Mouse (Mus musculus) layer of hippocampus, adult 18-20 months (tissue): Measurements from ENCODE around the gene Cdipt. TPM values are rescaled to one million over a fixed set of nuclear protein-coding genes. Genes with fewer than 3 reads are reported as not detected.
A peak's percentile ranks its signal among the peaks of the same experiment; 100 is the strongest.

Experiments
- DNase-seq, 2 experiments: peaks; one replicate each; pipeline ENCODE4 v3.0.0; 2022; ENCODE audit warnings: low spot score in 2 of 2
- total RNA-seq, 2 experiments: library from RNA; stranded (reverse); gene quantifications; 2 replicates each; pipeline ENCODE4 v1.2.3; 2021

Gene Cdipt
- total RNA-seq, 2 experiments from 2014 or later: 164 to 166 TPM

- no peak for DNase-seq
Measured at GRCm38 (mm10) chr7:127012374-127012773, 36.7 kb downstream of the Cdipt start.

DNA sequence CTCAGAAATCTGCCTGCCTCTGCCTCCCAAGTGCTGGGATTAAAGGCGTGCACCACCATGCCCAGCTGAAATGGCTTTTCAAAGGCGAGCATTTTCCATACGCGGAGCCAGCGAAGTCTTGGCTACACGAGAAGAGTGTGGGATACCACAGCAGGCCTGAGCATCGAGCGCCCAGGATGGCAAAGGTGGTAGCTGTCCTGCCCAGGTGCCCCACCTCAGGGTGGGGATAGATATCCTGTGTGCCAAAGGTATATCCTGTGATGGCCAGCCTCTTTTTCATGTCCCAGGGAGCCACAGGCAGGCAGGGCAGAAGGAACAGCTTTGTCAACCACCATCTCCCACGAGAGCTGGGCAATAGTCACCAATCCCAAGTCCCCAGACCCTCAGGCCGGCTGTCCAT is 37.1 kb downstream of the Cdipt start:
- no peak for DNase-seq

GRCm38 (mm10) chr7:127013385-127013784 is 37.7 kb downstream of the Cdipt start:
- no peak for DNase-seq

- DNase-seq: peak in 1 of 2 experiments; percentile 35
Measured at GRCm38 (mm10) chr7:127014320-127014719, 38.6 kb downstream of the Cdipt start, which contains the start of gene Mvp. TSS of gene Mvp (minus strand) at chr7:127014621.

DNA sequence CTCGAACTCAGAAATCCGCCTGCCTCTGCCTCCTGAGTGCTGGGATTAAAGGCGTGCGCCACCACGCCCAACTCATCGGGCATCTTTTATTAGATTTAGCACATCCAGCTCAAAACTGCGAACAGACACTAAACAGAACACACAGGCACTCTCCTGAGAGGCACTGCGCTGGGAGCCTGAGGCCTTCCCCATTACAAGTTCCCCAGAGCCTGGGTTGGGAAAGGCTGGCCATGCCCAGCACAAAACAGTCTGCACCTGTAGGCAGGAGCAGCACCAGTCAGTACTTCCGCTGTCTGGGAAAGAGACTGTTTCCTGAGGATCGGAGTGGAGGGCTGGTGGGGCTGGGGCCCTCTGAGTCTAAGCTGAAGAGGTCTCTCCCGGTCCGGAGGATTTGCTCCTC is 39.3 kb downstream of the Cdipt start:
- DNase-seq: no peak

DNA sequence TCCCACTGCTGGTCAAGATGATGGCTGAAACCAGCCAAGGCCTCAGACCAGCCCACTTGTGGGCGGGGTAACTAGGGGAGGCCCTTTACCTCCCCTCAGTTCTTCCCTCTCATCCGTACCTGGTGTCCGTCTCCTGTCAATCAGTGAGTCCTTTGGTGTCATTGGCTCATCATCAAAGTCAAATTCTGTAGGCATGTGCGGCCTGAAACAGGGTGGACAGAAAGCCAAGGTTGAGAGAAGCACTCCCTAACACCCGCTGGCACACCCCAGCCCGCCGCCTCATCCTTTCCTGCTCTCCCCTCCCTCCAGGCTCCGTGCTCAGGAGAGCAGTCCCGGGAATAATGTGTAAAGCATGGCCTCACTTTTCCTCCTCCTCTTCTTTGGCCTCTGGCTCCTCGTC is 40.4 kb downstream of the Cdipt start:
- peak in 1 of 2 experiments; percentile 15 for DNase-seq

GRCm38 (mm10) chr7:127016481-127016485 is 40.6 kb downstream of the Cdipt start, which contains the start of gene Pagr1b:
TSS of gene Pagr1b (minus strand) at chr7:127016484.
- no peak for DNase-seq

- DNase-seq: no peak
Measured at GRCm38 (mm10) chr7:127016486-127016938, 40.8 kb downstream of the Cdipt start.

GRCm38 (mm10) chr7:127016971-127017949 is 41.5 kb downstream of the Cdipt start, which contains the start of gene Pagr1a:
TSS of gene Pagr1a (minus strand) at chr7:127017352.
- peak; percentile 96 to 99 for DNase-seq

DNA sequence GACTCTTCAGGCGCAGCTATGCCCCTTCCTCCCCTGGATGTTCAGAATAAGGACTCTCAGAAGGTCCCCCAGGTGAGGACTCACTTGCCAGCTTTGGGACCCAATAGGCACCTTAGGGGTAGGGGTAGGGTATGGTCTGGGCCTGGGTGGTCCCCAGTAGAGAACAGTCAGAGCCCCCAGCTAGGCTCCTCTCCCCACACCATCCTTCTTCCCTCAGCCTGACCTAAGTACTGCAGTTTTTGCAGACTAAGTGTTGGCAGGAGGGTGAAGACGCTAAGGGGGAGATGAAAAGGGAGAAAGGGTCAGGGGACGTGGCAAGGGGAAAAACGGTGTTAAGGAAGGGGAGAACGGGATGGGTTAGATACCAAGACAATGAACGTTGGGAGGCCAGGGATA is 42.2 kb downstream of the Cdipt start:
- peak in 1 of 2 experiments; percentile 13 for DNase-seq

DNA sequence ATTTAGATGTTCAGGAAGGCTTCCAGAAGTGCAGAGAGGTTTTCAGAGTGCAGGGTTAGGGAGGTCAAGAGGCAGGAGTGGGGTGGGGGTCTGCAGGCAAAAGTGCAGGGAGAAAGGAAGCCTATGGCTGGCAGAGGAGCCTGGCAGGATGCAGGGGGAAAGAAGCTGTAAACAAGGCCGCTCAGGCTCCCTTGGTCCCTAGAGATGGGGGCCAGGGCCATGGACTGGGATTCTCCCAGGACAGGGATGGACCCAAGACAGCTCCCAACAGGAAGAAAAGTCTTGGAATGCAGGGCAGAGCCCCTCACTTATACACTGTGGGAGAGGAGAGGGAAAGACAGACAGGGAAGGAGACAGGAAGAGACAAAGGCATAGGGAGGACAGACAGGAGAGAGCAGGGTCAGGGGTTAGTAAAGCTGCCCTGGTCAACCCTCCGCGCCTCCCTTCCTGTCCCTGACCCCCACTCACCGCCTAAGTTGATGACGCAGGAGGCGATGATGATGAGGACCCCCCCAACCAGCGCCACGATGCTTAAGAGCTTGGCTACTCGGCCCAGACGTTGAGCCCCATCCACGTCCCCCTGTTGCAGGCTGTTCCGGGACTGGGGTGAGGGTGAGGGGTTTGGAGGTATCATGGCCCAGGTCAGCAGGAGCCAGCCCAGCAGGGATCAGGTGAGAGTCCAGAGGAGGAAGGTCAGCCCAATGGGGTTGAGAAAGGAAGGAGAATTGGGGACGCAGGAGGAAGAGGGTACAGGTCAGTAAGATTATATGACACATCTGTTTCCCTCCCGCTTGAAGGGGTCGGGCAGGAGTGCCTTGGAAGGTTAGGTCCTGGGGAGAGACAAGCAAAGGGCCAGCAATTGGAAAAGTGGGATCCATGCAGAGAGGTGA is 42.9 kb downstream of the Cdipt start:
- no peak for DNase-seq

DNA sequence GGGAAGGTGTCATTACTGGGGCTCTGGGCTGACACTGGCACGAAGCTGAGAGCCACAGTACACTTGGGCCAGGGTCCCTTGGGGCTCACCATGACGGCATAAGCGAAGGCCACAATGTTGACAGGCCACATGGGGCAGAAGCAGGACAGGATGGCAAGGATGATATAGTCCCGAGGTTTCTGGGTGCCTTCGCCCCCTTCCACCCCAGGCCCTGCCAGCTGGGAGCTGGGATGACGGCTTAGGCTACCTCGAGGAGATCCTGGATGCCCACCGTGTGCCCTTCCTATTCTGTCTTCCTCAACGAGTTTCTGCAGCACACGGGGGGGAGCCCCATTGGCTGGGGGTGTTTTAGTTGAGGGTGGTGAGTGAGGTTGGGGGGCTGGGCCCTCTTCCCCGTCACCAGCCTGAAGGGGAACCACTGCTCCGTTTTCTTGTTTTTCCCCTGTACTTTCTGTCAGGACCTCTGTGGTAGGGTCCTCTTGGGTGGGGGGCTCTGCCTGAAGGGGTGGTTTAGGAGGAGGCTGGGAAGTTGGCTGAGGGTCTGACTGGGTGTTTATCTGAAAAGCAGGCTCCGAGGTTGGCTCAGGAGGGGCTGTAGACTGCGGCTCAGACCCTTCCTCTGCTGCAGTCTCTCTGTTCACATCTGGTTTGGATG is 43.7 kb downstream of the Cdipt start:
- peak in 1 of 2 experiments; percentile 15 for DNase-seq

DNA sequence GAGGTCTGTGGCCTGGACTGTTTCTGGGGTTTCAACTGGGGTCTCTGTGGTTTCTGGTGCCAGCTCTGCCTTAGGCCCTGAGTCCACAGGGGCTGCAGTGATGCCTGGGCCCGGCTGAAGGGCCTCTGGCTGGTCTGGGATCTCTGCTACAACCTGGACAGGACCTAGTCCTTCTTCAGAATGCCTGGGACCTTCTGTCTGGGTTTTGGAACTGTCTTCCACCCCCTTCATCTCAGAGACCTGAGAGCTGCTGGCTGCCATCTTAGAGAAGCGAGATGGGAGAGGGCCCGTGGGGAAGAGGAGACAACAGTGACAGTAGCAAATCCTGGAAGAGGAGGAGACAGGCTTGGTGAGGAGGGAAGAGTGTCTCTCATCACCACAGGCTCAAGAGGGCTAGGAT is 44.3 kb downstream of the Cdipt start:
- peak in 1 of 2 experiments; percentile 22 for DNase-seq

DNA sequence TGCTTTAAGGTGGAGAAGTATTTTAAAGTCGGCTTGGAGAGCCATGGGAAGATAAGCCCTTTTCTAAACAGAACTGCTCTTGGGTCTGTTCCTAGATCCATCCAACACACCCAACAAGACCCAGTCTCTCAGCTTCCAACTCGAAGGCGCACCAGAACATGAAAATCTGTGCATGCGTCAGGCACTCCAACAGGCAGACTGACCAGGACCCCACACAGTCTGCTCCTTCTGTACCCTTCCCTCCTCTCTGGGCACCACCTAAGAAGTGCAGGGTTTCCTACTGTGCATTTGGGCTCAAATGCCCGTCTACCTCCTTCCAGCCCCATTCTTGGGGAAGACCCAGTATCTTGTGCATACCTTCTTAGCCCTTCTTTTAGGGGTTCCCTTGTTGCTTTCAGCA is 44.8 kb downstream of the Cdipt start:
- DNase-seq: peak in 1 of 2 experiments; percentile 37

DNA sequence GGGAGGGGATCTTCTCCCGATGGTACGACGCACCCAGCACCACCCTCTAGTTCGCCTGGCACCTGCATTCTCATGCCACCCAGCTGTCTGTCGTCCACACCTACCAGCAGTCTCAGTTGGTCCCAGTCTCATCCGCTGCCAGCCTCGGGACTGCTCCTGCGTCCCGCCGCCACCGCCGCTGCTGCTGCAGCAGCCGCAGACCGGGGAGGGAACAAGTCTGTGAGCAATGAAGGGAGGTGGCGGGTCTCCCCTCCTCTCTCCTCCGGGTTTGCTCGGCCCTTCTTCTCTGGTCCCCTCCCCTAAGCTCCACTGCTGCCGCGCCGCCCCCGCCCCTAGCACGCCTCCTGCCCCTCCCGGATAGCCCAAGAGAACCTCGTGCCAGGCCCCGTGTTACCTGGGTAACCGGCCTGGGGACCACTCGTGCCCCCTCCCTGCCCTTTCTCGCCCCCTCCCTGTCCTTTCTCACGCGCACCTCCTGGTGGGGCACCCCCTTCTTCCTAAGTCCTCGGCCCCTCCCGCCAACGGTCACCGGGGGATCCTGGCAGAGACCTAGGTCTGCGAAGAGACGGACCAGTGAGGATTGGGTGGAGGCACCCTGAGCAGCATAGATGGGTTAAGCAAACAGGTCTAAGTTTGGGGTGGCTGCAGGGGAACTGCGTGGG is 45.3 kb downstream of the Cdipt start, which contains the start of the genes Gm42742 and Prrt2:
Gm42742 (minus strand) TSS at position 197 of the 662 bp plus-strand sequence.
Prrt2 (minus strand) TSS at position 311 of the 662 bp plus-strand sequence.
- DNase-seq: peak; percentile 67 to 72

GRCm38 (mm10) chr7:127021563-127022527 is 46.1 kb downstream of the Cdipt start:
- DNase-seq: no peak

- no peak for DNase-seq
Measured at GRCm38 (mm10) chr7:127022528-127023271, 47.0 kb downstream of the Cdipt start.

DNA sequence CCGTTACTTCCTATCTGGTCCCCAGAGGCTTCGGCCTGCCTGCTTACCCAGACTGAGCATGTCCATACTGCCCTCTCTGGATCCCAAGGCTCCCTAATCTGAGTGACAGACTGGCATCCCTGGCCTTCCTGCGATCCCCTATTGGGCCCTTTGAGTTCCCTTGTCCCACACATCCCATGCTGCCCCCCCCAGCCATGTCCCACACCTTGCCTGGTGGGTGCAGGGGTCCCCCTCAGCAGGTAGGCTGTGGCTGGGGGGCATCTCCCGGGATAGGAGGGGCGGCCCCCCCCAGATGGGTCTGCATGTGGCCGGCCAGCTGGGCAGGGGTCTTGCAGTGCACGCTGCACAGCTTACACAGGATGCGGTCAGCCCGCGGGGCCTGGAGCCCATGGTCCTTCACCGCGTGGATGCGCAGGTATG is 47.6 kb downstream of the Cdipt start:
- DNase-seq: no peak
